Mouse (Mus musculus) hindbrain, embryonic 16.5 days (tissue): ENCODE measurements around the gene Ms4a4d. TPM values are rescaled to one million over a fixed set of nuclear protein-coding genes. Genes with fewer than 3 reads are reported as not detected.
"Not testable (repeated sequence)": the region's sequence is repeated elsewhere in the genome, so short reads cannot be mapped to it uniquely, and the experiment has no call there.

ENCODE experiments used
- ATAC-seq: fragments of 200-750 bp; cut with Nextera tagmentation; 2 replicates; pipeline ENCODE4 v1.8.0; 2017; ENCODE audit warnings: moderate TSS enrichment, moderate library complexity
- H3K27ac ChIP-seq: fragments of 300-500 bp; sonication (generic); 2 replicates; pipeline ENCODE4 v1.5.1; 2014; ENCODE audit warnings: low read depth, mild to moderate bottlenecking, control low read depth, low read length, moderate library complexity
- H3K27me3 ChIP-seq: fragments of 300-500 bp; sonication (generic); replicated peaks from 2 replicates; pipeline ENCODE4 v1.6.1; 2014; ENCODE audit warnings: low read length; ENCODE audit not compliant: control insufficient read depth, insufficient read depth
- H3K36me3 ChIP-seq: fragments of 300-500 bp; sonication (generic); 2 replicates; pipeline ENCODE4 v1.6.1; 2014; ENCODE audit warnings: mild to moderate bottlenecking, low read length, moderate library complexity, mixed read lengths; ENCODE audit not compliant: control insufficient read depth, insufficient read depth
- H3K4me1 ChIP-seq: fragments of 300-500 bp; sonication (generic); 2 replicates; pipeline ENCODE4 v1.6.1; 2014; ENCODE audit warnings: low read depth, low read length; ENCODE audit not compliant: control insufficient read depth, insufficient read depth
- H3K4me2 ChIP-seq: fragments of 300-500 bp; sonication (generic); 2 replicates; pipeline ENCODE4 v1.6.1; 2014; ENCODE audit warnings: mild to moderate bottlenecking, low read length, control low read depth, moderate library complexity
- H3K4me3 ChIP-seq: fragments of 300-500 bp; sonication (generic); 2 replicates; pipeline ENCODE4 v1.5.1; 2014; ENCODE audit warnings: mild to moderate bottlenecking, low read length, control low read depth, moderate library complexity
- H3K9ac ChIP-seq: fragments of 300-500 bp; sonication (generic); 2 replicates; pipeline ENCODE4 v1.6.1; 2014; ENCODE audit warnings: low read depth, mild to moderate bottlenecking, control low read depth, low read length, moderate library complexity
- H3K9me3 ChIP-seq: fragments of 300-500 bp; sonication (generic); 2 replicates; pipeline ENCODE4 v1.6.1; 2014; ENCODE audit warnings: mild to moderate bottlenecking, low read length, moderate library complexity; ENCODE audit not compliant: control insufficient read depth
- WGBS: fragments of 180-500 bp; shearing (Covaris S2); extraction: QIAGEN DNeasy Blood & Tissue Kit; methylation state at CpG from one replicate; pipeline ENCODE4 v1.1.7; 2014; 5-methylcytosine and 5-hydroxymethylcytosine counted together
- polyA plus RNA-seq: library from polyadenylated mRNA; unstranded; fragments of >200 nt; fragmentation: Nextera tagmentation; extraction: Ambion mirVana; gene quantifications from 2 replicates; pipeline ENCODE4 v1.2.1, GENCODE M21; 2015

The Ms4a4d gene
- polyA plus RNA-seq, 1 experiment from 2014 or later: not detected

GRCm38 (mm10) chr19:11513458-11513857 lies 23.1 kb upstream of the Ms4a4d start:
- Histone ChIP-seq H3K4me2 (no peak overlapping the region), H3K9ac (no peak overlapping the region), H3K27ac (no peak overlapping the region), H3K4me1 (no peaks in the 10 kb centered on the region), H3K36me3 (no peaks in the 10 kb centered on the region), H3K9me3 (no peaks in the 10 kb centered on the region), H3K4me3 (no peak overlapping the region), H3K27me3 (no peaks in the 10 kb centered on the region)
- WGBS: 44% methylated on average over 1 of the region's 1 CpGs
- no peak for ATAC-seq

GRCm38 (mm10) chr19:11516246-11516645 lies 20.4 kb upstream of the Ms4a4d start, which contains the start of gene Ms4a6b:
Ms4a6b (plus strand) TSS chr19:11516512.
- no peak within 1 kb of the TSS for H3K4me2 ChIP-seq
- H3K4me1 ChIP-seq: no peaks in the 10 kb centered on the region
- H3K27me3 ChIP-seq: no peaks in the 10 kb centered on the region
- no peak within 1 kb of the TSS for H3K9ac ChIP-seq
- no peak within 1 kb of the TSS for H3K27ac ChIP-seq
- no peaks in the 10 kb centered on the region for H3K36me3 ChIP-seq
- no peaks in the 10 kb centered on the region for H3K9me3 ChIP-seq
- ATAC-seq: no peak
- H3K4me3 ChIP-seq: no peak within 1 kb of the TSS

GRCm38 (mm10) chr19:11516845-11517244 lies 19.8 kb upstream of the Ms4a4d start:
- no peak overlapping the region for H3K4me3 ChIP-seq
- H3K36me3 ChIP-seq: no peaks in the 10 kb centered on the region
- H3K4me1 ChIP-seq: no peaks in the 10 kb centered on the region
- WGBS: 79% methylated on average over 4 of the region's 4 CpGs
- ATAC-seq: no peak
- H3K4me2 ChIP-seq: no peak overlapping the region
- no peaks in the 10 kb centered on the region for H3K9me3 ChIP-seq
- no peak overlapping the region for H3K9ac ChIP-seq
- no peaks in the 10 kb centered on the region for H3K27me3 ChIP-seq
- H3K27ac ChIP-seq: no peak overlapping the region

GRCm38 (mm10) chr19:11517373-11517772 lies 19.2 kb upstream of the Ms4a4d start:
- not testable (repeated sequence) for H3K27ac ChIP-seq, H3K4me1 ChIP-seq, H3K4me3 ChIP-seq, H3K9ac ChIP-seq, H3K4me2 ChIP-seq, H3K9me3 ChIP-seq, H3K36me3 ChIP-seq, H3K27me3 ChIP-seq, ATAC-seq
- 59% methylated on average over 1 of the region's 1 CpGs for WGBS

GRCm38 (mm10) chr19:11518356-11518755 lies 18.2 kb upstream of the Ms4a4d start:
- ATAC-seq, H3K9me3 ChIP-seq, H3K27ac ChIP-seq, H3K27me3 ChIP-seq, H3K4me3 ChIP-seq, H3K4me2 ChIP-seq, H3K4me1 ChIP-seq, H3K9ac ChIP-seq, H3K36me3 ChIP-seq: not testable (repeated sequence)
- 76% methylated on average over 2 of the region's 2 CpGs for WGBS

GRCm38 (mm10) chr19:11520146-11520545 lies 16.5 kb upstream of the Ms4a4d start:
- no peaks in the 10 kb centered on the region for H3K27me3 ChIP-seq
- no peaks in the 10 kb centered on the region for H3K9me3 ChIP-seq
- no peaks in the 10 kb centered on the region for H3K4me1 ChIP-seq
- H3K36me3 ChIP-seq: no peaks in the 10 kb centered on the region
- 91% methylated on average over 3 of the region's 3 CpGs for WGBS
- H3K4me2 ChIP-seq: no peak overlapping the region
- ATAC-seq: no peak
- H3K4me3 ChIP-seq: no peak overlapping the region
- no peak overlapping the region for H3K27ac ChIP-seq
- H3K9ac ChIP-seq: no peak overlapping the region

- WGBS: 75% methylated on average over 1 of the region's 1 CpGs
- Histone ChIP-seq H3K27me3 (no peaks in the 10 kb centered on the region), H3K4me1 (no peaks in the 10 kb centered on the region), H3K9ac (no peak overlapping the region), H3K4me2 (no peak overlapping the region), H3K36me3 (no peaks in the 10 kb centered on the region), H3K9me3 (no peaks in the 10 kb centered on the region), H3K27ac (no peak overlapping the region), H3K4me3 (no peak overlapping the region)
- ATAC-seq: no peak
Measured at GRCm38 (mm10) chr19:11533421-11533820, 3.2 kb upstream of the Ms4a4d start.

- ATAC-seq: no peak
- 50% methylated on average over 2 of the region's 2 CpGs for WGBS
- H3K27ac ChIP-seq: no peak overlapping the region
- H3K36me3 ChIP-seq: no peaks in the 10 kb centered on the region
- no peaks in the 10 kb centered on the region for H3K4me1 ChIP-seq
- H3K4me2 ChIP-seq: no peak overlapping the region
- H3K9me3 ChIP-seq: no peaks in the 10 kb centered on the region
- H3K4me3 ChIP-seq: no peak overlapping the region
- H3K27me3 ChIP-seq: no peaks in the 10 kb centered on the region
- H3K9ac ChIP-seq: no peak overlapping the region
Measured at GRCm38 (mm10) chr19:11533888-11534445, 2.6 kb upstream of the Ms4a4d start.

- H3K4me3 ChIP-seq: no peak overlapping the region
- no peaks in the 10 kb centered on the region for H3K4me1 ChIP-seq
- H3K27me3 ChIP-seq: no peaks in the 10 kb centered on the region
- H3K4me2 ChIP-seq: no peak overlapping the region
- no peaks in the 10 kb centered on the region for H3K36me3 ChIP-seq
- ATAC-seq: no peak
- 34% methylated on average over 2 of the region's 2 CpGs for WGBS
- no peaks in the 10 kb centered on the region for H3K9me3 ChIP-seq
- H3K27ac ChIP-seq: no peak overlapping the region
- H3K9ac ChIP-seq: no peak overlapping the region
Measured at GRCm38 (mm10) chr19:11537336-11537735, 735 bp downstream of the Ms4a4d start.
